Mouse (Mus musculus) embryonic fibroblast, embryonic 13.5 days (primary cell): ENCODE results near the gene Stard13. TPM values are rescaled to one million over a fixed set of nuclear protein-coding genes. Genes with fewer than 3 reads are reported as not detected.

Source experiments
- H3K27ac ChIP-seq: 2 replicates; pipeline ENCODE4 v1.5.1; 2012; ENCODE audit warnings: low read length, control low read depth, inconsistent platforms; ENCODE audit not compliant: insufficient read depth
- H3K4me1 ChIP-seq: 2 replicates; pipeline ENCODE4 v1.6.1; 2011; ENCODE audit warnings: low read length; ENCODE audit not compliant: control insufficient read depth, insufficient read depth
- H3K4me3 ChIP-seq: 2 replicates; pipeline ENCODE4 v1.5.1; 2011; ENCODE audit warnings: mild to moderate bottlenecking, control low read depth, low read length; ENCODE audit not compliant: insufficient read depth
- CTCF ChIP-seq: IDR thresholded peaks from 2 replicates; pipeline ENCODE4 v1.5.1; 2011; ENCODE audit warnings: mild to moderate bottlenecking, control low read depth, low read length, moderate library complexity, borderline replicate concordance; ENCODE audit not compliant: insufficient read depth
- POLR2A ChIP-seq: IDR thresholded peaks from 2 replicates; pipeline ENCODE4 v1.6.1; 2011; ENCODE audit warnings: low read depth, mild to moderate bottlenecking, control low read depth, low read length, moderate library complexity
- polyA plus RNA-seq: library from polyadenylated mRNA; stranded (reverse); fragments of >200 nt; gene quantifications from 2 replicates; pipeline ENCODE4 v1.2.4, GENCODE M21; 2011; ENCODE audit warnings: low read depth; ENCODE audit not compliant: missing spikeins, insufficient read length

Stard13 gene
- polyA plus RNA-seq, 1 experiment = 19.1 TPM

DNA sequence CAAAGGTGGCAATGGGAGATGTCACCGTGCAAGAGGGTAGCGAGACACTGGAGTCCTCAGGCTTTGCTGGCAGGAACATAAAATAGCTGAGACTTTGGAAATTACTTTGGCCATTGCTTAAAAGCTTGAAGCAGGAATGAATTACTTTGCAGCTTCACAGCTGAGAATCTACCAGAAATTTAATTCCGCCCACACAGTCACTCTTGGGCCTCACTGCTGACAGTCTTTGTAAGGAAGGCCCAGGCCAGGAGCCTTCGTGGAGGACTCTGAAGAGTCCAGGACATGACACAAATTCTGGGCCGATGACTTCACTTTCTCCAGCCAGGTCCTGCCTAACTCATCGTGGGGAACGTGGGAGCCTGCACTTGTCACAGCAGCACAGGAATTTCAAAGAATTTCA is 211.6 kb downstream of the Stard13 start:
- TF ChIP-seq POLR2A = no peak
- TF ChIP-seq CTCF = no peak
- Histone ChIP-seq H3K4me1 (no peaks in the 10 kb centered on the region), H3K4me3 (no peak overlapping the region), H3K27ac (no peak overlapping the region)

DNA sequence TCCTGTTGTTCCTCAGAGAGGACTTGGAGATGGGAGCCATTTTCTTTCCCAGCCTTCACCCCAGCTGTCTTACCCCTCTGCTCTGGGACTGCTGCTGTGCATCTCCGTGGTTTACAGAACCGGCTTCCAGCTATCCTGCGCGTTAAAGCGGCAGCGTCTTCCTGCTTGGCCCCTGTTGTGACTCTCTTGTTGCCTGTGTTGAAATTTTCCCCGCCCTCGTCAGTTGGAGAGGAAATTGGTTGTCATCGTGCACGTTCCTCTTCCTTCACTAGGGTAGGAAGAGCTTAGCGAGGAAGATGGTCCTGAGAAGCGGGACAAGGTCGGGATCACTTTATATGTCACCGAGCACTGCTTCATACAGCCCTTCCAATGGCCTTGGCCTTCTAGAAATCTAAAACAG is 212.8 kb downstream of the Stard13 start:
- Histone ChIP-seq H3K4me1 (no peaks in the 10 kb centered on the region), H3K27ac (no peak overlapping the region), H3K4me3 (no peak overlapping the region)
- no peak for TF ChIP-seq CTCF
- TF ChIP-seq POLR2A = no peak

GRCm38 (mm10) chr5:151020031-151020820 is 213.4 kb downstream of the Stard13 start:
- no peak for TF ChIP-seq POLR2A
- TF ChIP-seq CTCF = no peak
- H3K27ac ChIP-seq = no peak overlapping the region
- no peaks in the 10 kb centered on the region for H3K4me1 ChIP-seq
- H3K4me3 ChIP-seq = no peak overlapping the region

GRCm38 (mm10) chr5:151018959-151019358 is 214.7 kb downstream of the Stard13 start:
- H3K4me3 ChIP-seq = no peak overlapping the region
- no peak overlapping the region for H3K27ac ChIP-seq
- no peaks in the 10 kb centered on the region for H3K4me1 ChIP-seq
- TF ChIP-seq POLR2A (no peak), CTCF (no peak)

DNA sequence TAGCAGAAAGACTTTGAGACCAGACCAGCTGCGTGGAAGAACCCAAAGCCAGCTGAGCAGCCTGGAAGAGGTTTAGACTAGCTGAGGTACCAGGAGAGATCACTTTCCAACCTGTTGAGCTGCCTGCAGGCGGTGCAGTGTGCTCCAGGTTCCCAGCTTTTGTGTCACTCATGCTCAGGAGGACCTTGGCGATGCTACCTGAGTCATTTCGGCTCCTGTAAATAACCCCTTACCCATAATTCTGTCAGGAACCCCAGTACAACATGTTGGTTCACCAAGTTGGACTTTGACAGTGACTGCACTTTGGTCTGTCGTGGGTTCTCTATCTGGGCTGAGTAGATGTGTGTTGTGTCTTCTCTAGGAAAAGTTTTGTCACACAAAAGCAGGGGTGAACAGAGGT is 215.2 kb downstream of the Stard13 start:
- TF ChIP-seq CTCF (no peak), POLR2A (no peak)
- no peak overlapping the region for H3K27ac ChIP-seq
- no peak overlapping the region for H3K4me3 ChIP-seq
- no peaks in the 10 kb centered on the region for H3K4me1 ChIP-seq

GRCm38 (mm10) chr5:151004216-151004755 is 229.3 kb downstream of the Stard13 start:
- Histone ChIP-seq H3K4me3 (no peak overlapping the region), H3K27ac (no peak overlapping the region), H3K4me1 (no peaks in the 10 kb centered on the region)
- no peak for TF ChIP-seq CTCF
- no peak for TF ChIP-seq POLR2A

- TF ChIP-seq CTCF (no peak), POLR2A (no peak)
- no peaks in the 10 kb centered on the region for H3K4me1 ChIP-seq
- no peak overlapping the region for H3K4me3 ChIP-seq
- H3K27ac ChIP-seq = no peak overlapping the region
These were observed 231.6 kb downstream of the Stard13 start for GRCm38 (mm10) chr5:151002051-151002450.

GRCm38 (mm10) chr5:151001111-151001510 is 232.5 kb downstream of the Stard13 start:
- H3K4me3 ChIP-seq = no peak overlapping the region
- TF ChIP-seq POLR2A = no peak

GRCm38 (mm10) chr5:150996586-150996985 is 237.1 kb downstream of the Stard13 start:
- peaks cover 3% of the 10 kb centered on the region; the same call in 1 of the 2 replicates for H3K4me1 ChIP-seq
- TF ChIP-seq POLR2A (no peak), CTCF (no peak)
- H3K27ac ChIP-seq = no peak overlapping the region
- H3K4me3 ChIP-seq = no peak overlapping the region

More at GRCm38 (mm10) chr5:151001111-151001510, 232.5 kb downstream of the Stard13 start:
- Histone ChIP-seq H3K4me1 (peaks cover 3% of the 10 kb centered on the region; the same call in 1 of the 2 replicates), H3K27ac (no peak overlapping the region)

- Histone ChIP-seq H3K4me3 (no peak overlapping the region), H3K4me1 (peaks cover 3% of the 10 kb centered on the region; the same call in 1 of the 2 replicates), H3K27ac (no peak overlapping the region)
- TF ChIP-seq CTCF (no peak), POLR2A (no peak)
These were observed 239.5 kb downstream of the Stard13 start for GRCm38 (mm10) chr5:150994096-150994495.

Other genes starting within 250 kb of the Stard13 start
- gene Gm42906, start 194.3 kb upstream of the Stard13 start, polyA plus RNA-seq = not detected in 2 replicates